Mouse (Mus musculus): ENCODE data around the gene Hs3st3b1. TPM values are rescaled to one million over a fixed set of nuclear protein-coding genes. Genes with fewer than 3 reads are reported as not detected.

Hs3st3b1 gene
- 25.6 and 26.1 TPM in 2 replicates for polyA plus RNA-seq (2015; fragmentation: Nextera tagmentation; extraction: Ambion mirVana)

DNA sequence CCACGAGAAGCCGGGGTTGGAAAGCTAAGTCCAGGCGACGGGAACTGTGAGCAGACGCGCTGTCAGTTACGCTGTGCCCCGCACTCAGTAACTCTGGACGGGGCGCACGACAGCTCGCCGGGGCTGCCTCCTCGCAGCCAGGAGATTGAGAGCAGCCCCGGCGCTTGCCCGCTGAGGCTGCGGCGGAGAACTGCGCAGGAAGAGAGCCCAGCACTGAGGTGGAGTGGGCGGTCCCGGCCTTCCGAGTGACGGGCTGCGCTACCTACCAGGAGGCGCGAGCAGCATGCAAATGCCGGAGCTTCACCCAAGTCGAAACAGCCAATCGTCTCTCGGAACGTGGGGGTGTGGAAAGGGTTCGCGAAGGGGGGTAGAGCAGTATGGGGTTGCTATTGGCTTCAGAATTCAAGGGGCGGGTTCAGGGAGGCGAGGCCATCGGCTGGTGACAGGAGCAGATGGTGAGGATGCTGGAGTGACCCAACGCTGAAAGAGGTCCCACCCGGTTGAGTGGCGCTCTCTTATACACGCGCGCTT is at the start of gene Hs3st3b1:
Hs3st3b1 (minus strand) TSS at position 200 of the 531 bp plus-strand sequence.
- Histone ChIP-seq H3K9me3 (no peaks in the 10 kb centered on the region), H3K27me3 (peaks cover 62% of the 10 kb centered on the region), H3K9ac (peak within 1 kb of the TSS; percentile 90), H3K27ac (peak within 1 kb of the TSS; percentile 84), H3K4me3 (peak within 1 kb of the TSS; percentile 80), H3K36me3 (no peaks in the 10 kb centered on the region), H3K4me1 (peaks cover 67% of the 10 kb centered on the region), H3K4me2 (replicated peaks) (peak within 1 kb of the TSS; percentile 87)
- ATAC-seq (ENCODE audit: low FRiP score, low read depth): peak; percentile 94
- WGBS: under 1% methylated on average over 43 of the region's 43 CpGs

DNA sequence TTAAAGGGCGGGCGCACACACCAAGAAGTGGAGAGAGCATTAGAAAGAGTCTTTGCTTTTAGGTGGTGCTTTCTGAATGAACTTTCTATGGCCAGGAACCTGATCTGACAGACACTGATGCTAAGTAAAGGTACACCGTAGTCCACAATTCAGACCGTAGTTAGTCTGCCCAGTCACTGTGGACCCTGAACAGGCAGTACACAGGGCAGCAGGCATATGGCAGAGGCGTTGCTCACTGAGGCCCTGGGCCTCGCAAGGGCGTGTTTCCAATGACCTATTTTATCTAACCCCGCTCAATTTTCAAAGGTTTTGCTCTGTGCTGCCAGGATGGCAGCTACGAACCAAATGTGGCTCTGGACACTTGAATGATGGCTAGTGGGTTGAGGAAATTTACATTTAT is 49.4 kb upstream of the Hs3st3b1 start:
- 93% methylated on average over 9 of the region's 9 CpGs for WGBS
- H3K4me1 ChIP-seq: peaks cover 33% of the 10 kb centered on the region
- H3K9me3 ChIP-seq: no peaks in the 10 kb centered on the region
- no peak overlapping the region for H3K4me2 ChIP-seq (replicated peaks)
- 0 out of 2 replicates have a peak, but pooled peaks cover 3% of the 10 kb centered on the region for H3K27me3 ChIP-seq
- H3K36me3 ChIP-seq: peaks cover 18% of the 10 kb centered on the region
- H3K9ac ChIP-seq: no peak overlapping the region
- no peak for ATAC-seq (ENCODE audit: low FRiP score, low read depth)
- H3K4me3 ChIP-seq: no peak overlapping the region
- H3K27ac ChIP-seq: no peak overlapping the region

DNA sequence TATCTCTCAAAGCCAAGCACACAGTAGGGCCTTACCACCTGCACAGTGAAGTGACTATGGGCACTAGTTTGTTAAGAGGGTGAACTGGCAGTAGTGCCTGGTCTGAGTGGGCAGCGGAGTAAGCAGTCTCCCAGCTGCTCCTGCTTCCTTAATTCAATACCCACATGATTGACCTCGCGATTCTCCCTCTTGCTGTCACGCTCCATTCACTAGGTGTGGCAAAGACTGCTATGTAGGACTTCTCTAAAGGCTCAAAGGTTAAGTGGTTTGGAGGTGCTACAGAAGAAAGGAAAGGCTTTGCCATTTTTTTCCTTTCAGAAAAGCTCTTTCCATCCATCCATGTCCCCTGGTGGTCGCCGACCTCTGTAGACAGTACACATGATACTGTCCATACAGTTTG is 48.7 kb upstream of the Hs3st3b1 start:
- no peak overlapping the region for H3K27ac ChIP-seq
- 0 out of 2 replicates have a peak, but pooled peaks cover 3% of the 10 kb centered on the region for H3K27me3 ChIP-seq
- no peak overlapping the region for H3K4me2 ChIP-seq (replicated peaks)
- H3K9me3 ChIP-seq: no peaks in the 10 kb centered on the region
- 94% methylated on average over 6 of the region's 6 CpGs for WGBS
- H3K36me3 ChIP-seq: peaks cover 14% of the 10 kb centered on the region
- no peak for ATAC-seq (ENCODE audit: low FRiP score, low read depth)
- no peak overlapping the region for H3K9ac ChIP-seq
- peaks cover 38% of the 10 kb centered on the region for H3K4me1 ChIP-seq
- no peak overlapping the region for H3K4me3 ChIP-seq

DNA sequence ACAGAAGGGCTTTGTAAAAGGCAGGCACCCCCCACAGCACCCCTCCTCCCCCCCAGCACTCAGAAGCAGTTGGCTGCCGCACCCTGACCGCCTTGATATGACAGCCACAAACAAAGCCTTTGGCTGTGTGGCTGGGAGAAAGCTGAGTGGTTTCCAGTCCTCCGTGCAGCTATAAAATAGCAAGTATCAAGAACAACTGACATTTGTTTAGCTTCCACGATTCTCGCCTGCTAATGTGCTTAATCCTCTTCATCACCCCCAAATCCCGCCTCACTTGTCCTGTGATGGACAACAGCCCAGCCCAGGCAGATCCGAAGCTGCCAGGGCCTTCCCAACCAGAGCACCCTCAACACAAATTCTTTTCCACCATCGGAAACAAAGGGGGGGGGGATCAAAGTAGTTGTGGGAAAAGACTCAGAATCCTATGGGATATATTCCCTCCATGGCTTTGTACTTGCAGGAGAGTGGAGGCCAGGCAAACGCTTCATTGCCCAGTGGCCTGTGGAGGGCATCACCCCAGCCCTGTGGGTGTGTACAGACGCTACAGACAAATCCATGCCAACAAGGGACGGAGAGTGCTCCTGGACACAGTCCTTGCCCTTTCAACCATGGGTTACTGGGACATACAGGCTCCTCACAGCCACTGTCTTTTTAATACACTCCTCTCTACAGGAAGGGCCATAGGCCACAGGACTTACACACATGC is 47.3 kb upstream of the Hs3st3b1 start:
- WGBS: 44% methylated on average over 11 of the region's 11 CpGs
- no peak overlapping the region for H3K27ac ChIP-seq
- peaks cover 30% of the 10 kb centered on the region for H3K4me1 ChIP-seq
- peak overlapping the region; percentile 31; the same call in 1 of the 2 replicates for H3K9ac ChIP-seq
- no peak overlapping the region for H3K4me2 ChIP-seq (replicated peaks)
- no peaks in the 10 kb centered on the region for H3K9me3 ChIP-seq
- 0 out of 2 replicates have a peak, but pooled peaks cover 3% of the 10 kb centered on the region for H3K27me3 ChIP-seq
- H3K4me3 ChIP-seq: no peak overlapping the region
- no peak for ATAC-seq (ENCODE audit: low FRiP score, low read depth)
- peaks cover 8% of the 10 kb centered on the region; the same call in 1 of the 2 replicates for H3K36me3 ChIP-seq

DNA sequence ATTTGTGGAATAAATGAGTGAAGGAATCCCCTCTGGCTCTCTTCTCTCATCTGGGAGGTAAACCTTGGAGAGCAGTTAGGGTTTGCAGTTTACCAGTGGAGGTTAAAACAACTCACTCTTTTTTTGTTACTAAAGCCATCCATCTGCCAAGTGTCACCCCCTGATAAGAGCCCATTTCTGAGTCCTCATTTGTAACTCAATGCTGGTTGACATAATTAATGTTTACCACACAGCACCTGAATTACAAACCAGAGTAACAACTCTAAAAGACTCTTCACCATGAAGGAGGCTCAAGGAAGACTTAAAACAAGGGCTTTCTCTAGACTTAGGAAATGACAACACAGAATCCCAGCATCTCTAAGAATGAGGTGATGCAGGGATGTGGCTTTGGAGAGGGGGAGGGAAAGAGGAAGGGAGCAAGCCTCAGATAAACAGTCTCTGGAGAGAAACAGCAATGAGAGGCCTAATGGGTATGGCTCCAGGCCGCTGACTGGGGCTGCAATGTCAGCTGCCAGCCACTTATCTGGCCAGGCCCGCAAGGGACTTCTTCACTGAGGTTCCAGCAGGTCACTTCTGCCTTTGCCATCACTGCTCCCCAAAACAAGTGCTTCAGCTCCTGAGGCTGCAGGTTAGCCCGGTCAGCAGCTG is 46.4 kb upstream of the Hs3st3b1 start:
- H3K27ac ChIP-seq: peak overlapping the region; percentile 10; the same call in 1 of the 2 replicates
- H3K9me3 ChIP-seq: no peaks in the 10 kb centered on the region
- H3K27me3 ChIP-seq: 0 out of 2 replicates have a peak, but pooled peaks cover 3% of the 10 kb centered on the region
- 45% methylated on average over 3 of the region's 3 CpGs for WGBS
- peaks cover 12% of the 10 kb centered on the region for H3K36me3 ChIP-seq
- H3K4me1 ChIP-seq: peaks cover 30% of the 10 kb centered on the region
- no peak for ATAC-seq (ENCODE audit: low FRiP score, low read depth)
- no peak overlapping the region for H3K4me3 ChIP-seq
- no peak overlapping the region for H3K4me2 ChIP-seq (replicated peaks)
- peak overlapping the region; percentile 31; the same call in 1 of the 2 replicates for H3K9ac ChIP-seq

DNA sequence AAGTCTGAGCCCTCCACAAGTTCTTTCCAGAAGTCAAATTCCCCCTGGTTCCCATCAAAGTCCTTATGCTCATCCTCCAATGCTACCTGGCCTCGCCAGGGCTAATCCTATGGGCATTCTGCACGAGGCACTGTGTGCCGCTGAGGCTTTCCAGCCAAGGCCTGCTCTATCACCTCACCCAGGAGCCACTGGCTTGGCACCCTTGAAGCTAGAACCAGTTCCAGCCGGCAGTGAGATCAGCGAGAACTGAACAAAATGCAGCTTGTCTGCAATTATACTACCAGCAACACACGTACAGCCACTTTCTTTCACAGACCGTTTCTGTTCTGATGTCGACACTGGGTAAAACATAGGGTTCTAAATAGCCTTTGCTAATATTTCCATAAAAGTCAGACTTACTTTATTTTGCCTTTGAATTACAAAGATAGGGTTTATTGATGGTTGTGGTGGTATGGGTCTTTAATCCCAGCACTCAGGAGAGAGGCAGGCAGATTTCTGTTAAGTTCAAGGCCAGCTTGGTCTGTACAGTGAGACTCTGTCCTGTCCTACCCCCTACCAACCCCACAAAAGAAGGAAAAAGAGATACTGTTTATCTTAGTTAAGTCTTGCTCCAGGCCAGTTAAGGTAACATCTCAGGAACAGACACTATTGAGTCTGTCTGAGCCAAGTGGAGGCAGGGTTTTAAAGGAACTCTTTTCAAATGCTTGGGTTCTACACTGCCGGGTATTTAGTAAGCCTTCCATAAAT is 45.7 kb upstream of the Hs3st3b1 start:
- H3K27ac ChIP-seq: no peak overlapping the region
- H3K4me1 ChIP-seq: peaks cover 30% of the 10 kb centered on the region
- WGBS: 66% methylated on average over 9 of the region's 9 CpGs

DNA sequence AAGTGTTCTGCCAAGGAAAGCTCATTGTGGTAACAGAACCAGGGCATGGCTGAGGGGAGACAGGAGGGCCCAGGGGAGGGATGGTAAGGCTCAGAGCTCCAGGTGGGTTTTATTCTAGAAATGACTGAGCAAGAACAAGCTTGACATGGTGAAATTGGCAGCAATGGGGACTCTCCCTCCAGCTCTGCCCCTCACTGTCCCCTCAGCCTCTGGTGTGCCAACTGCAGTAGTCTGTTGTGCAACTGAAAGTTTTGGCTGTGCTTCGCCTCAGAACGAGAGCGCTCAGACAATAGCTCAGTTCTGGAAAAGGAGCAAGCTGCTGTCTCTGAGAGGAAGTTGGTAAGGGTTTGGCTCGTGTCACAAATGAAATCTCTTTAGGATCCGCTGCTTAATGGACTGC is 43.3 kb upstream of the Hs3st3b1 start:
- Histone ChIP-seq H3K27ac (no peak overlapping the region), H3K9me3 (no peaks in the 10 kb centered on the region), H3K27me3 (0 out of 2 replicates have a peak, but pooled peaks cover 7% of the 10 kb centered on the region), H3K4me3 (no peak overlapping the region), H3K4me2 (replicated peaks) (no peak overlapping the region), H3K36me3 (peaks cover 13% of the 10 kb centered on the region), H3K9ac (no peak overlapping the region), H3K4me1 (peaks cover 35% of the 10 kb centered on the region)
- no peak for ATAC-seq (ENCODE audit: low FRiP score, low read depth)
- WGBS: 61% methylated on average over 5 of the region's 5 CpGs

More for the DNA sequence above, 45.7 kb upstream of the Hs3st3b1 start:
- ATAC-seq (ENCODE audit: low FRiP score, low read depth): no peak
- Histone ChIP-seq H3K4me3 (no peak overlapping the region), H3K36me3 (peaks cover 13% of the 10 kb centered on the region), H3K9me3 (no peaks in the 10 kb centered on the region), H3K27me3 (0 out of 2 replicates have a peak, but pooled peaks cover 7% of the 10 kb centered on the region), H3K4me2 (replicated peaks) (no peak overlapping the region), H3K9ac (no peak overlapping the region)

DNA sequence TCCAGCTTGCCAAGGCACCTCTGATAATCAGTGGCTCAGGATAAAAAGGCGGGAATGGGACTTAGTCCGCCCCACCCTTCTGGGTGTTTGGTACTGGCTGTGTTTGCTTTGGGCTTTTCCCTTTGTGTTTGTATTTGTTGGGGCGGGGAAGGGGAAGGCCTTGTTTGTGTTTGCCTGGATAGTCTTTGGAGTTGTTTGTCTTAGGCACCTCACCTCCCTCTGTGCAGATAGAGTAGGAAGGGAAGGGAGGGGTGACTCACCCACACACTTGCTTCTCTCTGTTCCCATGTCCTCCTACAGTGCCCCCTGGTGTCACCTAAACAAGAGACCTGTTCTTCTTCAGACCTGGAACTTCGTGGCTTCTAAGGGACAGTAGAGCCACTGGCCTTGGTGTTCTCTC is 35.1 kb upstream of the Hs3st3b1 start:
- Histone ChIP-seq H3K4me3 (no peak overlapping the region), H3K4me2 (replicated peaks) (no peak overlapping the region), H3K9ac (no peak overlapping the region), H3K27me3 (peaks cover 16% of the 10 kb centered on the region), H3K36me3 (no peaks in the 10 kb centered on the region), H3K9me3 (no peaks in the 10 kb centered on the region), H3K27ac (no peak overlapping the region), H3K4me1 (peaks cover 16% of the 10 kb centered on the region)
- ATAC-seq (ENCODE audit: low FRiP score, low read depth): no peak
- 61% methylated on average over 4 of the region's 4 CpGs for WGBS

DNA sequence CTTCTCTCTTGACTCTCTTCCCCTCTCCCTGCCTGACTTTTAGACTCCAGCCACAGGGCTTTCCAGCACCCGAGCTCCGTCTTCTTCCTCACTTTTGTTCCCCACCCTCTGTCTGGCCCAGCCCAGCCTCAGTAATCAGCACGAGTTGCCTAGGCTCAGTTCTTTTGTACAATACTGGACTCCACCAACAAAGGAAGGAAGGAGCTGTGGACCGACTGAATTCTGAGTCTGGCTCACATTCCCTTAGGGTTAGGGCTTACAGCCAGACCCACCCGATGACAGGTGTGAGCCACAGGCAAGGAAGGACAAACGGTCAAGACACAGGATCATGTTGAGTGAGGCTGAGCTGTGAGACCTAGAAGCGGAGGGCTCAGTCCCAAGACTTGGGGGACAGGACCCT is 34.7 kb upstream of the Hs3st3b1 start:
- no peaks in the 10 kb centered on the region for H3K36me3 ChIP-seq
- ATAC-seq (ENCODE audit: low FRiP score, low read depth): no peak
- WGBS: 43% methylated on average over 7 of the region's 7 CpGs
- H3K27ac ChIP-seq: no peak overlapping the region
- H3K9me3 ChIP-seq: no peaks in the 10 kb centered on the region
- no peak overlapping the region for H3K4me3 ChIP-seq
- H3K9ac ChIP-seq: no peak overlapping the region
- H3K4me1 ChIP-seq: peaks cover 21% of the 10 kb centered on the region
- peaks cover 17% of the 10 kb centered on the region for H3K27me3 ChIP-seq
- H3K4me2 ChIP-seq (replicated peaks): no peak overlapping the region

DNA sequence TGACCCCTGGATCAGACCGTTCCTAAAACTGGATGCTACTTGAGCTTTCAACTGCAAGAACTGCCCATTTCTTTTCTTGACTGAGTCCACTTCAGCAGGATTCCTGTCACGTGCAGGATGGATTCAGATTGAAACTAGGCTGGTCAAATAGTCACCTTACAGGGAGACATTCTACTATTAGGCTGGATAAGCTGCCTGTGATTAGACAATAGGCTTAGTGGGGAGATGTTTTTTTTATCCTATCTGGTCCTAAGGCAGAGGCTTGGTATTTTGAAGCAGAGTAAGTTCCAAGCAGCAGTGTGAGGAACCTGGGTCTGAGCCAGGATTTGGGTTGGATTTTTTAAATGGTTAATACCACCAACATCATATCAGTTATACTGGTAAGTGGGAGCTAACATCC is 31.8 kb upstream of the Hs3st3b1 start:
- H3K9me3 ChIP-seq: no peaks in the 10 kb centered on the region
- no peaks in the 10 kb centered on the region for H3K36me3 ChIP-seq
- peaks cover 29% of the 10 kb centered on the region for H3K27me3 ChIP-seq
- ATAC-seq (ENCODE audit: low FRiP score, low read depth): no peak
- peaks cover 21% of the 10 kb centered on the region for H3K4me1 ChIP-seq
- no peak overlapping the region for H3K9ac ChIP-seq
- 93% methylated on average over 2 of the region's 2 CpGs for WGBS
- no peak overlapping the region for H3K4me3 ChIP-seq
- H3K27ac ChIP-seq: no peak overlapping the region
- H3K4me2 ChIP-seq (replicated peaks): no peak overlapping the region

DNA sequence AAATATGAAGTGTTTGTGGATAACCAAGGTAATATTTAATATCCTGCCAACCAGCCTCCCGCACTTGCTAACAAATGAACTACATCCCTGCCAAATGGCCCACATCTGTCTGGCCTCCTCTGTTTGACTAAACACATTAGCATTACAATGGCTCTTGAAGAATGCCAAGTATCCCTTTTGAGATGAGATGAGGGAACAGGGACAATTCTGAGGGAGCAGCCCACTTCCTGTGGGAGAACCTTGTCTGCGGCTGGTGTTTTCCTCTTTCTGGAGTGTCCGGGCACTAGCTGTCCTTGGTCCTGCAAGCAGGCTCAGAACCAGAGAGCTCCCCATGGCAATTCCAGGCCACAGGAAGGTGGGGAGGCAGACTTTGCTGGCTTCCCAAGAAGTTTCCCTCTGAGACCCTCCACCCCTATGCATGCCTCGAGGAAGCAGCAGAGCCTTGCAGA is 30.7 kb upstream of the Hs3st3b1 start:
- H3K27ac ChIP-seq: no peak overlapping the region
- no peak overlapping the region for H3K4me2 ChIP-seq (replicated peaks)
- H3K9ac ChIP-seq: no peak overlapping the region
- WGBS: 43% methylated on average over 4 of the region's 4 CpGs
- H3K4me3 ChIP-seq: no peak overlapping the region
- H3K9me3 ChIP-seq: no peaks in the 10 kb centered on the region
- H3K27me3 ChIP-seq: peaks cover 33% of the 10 kb centered on the region
- no peak for ATAC-seq (ENCODE audit: low FRiP score, low read depth)
- H3K36me3 ChIP-seq: no peaks in the 10 kb centered on the region
- peaks cover 21% of the 10 kb centered on the region for H3K4me1 ChIP-seq

Data from limb, embryonic 13.5 days (tissue).